Mouse (Mus musculus) ovary, postnatal 14 days (tissue): ENCODE data around the gene Pknox1.
"Not testable (repeated sequence)": the region's sequence is repeated elsewhere in the genome, so short reads cannot be mapped to it uniquely, and the experiment has no call there.

Source experiments
- DNase-seq: peaks from one replicate; pipeline ENCODE4 v3.0.0; 2022; ENCODE audit warnings: low spot score

Gene Pknox1

DNA sequence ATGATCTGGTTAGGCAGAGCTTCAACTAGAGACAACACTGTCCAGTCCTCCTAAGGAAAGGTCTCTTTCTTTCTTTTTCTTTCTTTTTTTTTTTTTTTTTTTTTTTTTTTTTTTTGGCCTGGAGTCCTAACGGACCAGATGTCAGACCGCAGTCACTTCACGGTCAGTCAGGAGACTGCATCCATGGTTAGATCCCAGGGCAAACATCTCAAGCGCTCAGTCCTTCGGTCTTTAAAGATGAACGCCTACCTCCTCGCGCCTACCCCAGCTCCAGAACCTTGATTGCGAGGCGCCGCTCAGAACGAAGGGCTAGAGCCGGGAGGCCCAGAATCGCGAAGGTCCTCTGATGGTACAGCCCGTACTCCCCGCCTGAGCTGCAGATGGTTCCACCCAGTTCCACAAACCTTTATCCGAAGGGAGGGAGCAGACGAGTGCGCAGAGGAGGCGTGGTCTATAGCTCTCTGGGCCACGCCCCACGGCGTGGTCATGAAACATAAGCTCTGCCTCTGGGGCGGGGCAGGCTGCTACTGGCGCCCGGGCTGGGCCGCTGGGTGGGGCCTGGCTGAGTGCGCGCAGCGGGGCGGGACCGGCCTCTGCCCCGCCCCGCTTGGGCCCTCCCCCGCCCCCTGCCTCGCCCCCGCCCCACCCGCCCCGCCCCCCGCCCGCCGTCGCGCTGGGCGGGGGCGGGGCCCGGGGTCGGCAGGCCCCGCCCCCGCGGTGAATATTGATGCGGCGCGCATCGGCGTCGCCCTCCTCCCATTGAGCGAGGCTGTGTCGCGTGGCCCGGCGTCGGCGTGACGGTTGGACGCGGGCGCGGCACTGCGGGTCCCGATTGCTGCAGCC lies at the start of gene Pknox1:
Gene Pknox1 (plus strand): TSS at position 720 of the 843 bp plus-strand sequence.
- DNase-seq, result peak; percentile 95

DNA sequence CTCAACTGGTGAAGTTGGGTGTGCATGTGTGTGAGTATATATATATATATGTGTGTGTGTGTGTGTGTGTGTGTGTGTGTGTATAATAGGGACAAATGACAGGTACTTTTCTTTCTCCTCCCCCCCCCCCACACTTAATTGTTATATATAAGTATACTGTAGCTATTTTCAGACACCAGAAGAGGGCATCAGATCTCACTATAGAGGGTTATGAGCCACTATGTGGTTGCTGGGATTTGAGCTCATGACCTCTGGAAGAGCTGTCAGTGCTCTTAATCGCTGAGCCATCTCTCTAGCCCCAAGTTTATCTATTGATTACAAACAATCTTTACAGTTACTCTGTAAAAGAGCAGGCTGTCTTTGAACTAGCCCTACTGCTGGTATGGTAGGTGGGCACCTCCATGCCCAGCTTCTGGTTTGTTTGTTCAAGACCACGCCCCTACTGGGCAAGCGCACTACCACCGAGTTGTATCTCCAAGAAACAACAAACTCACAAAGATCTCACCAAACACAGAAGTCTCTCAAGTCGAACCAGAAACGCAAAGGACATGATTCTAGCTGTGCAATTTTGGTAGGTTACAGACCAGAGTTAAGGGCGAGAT lies 45.1 kb upstream of the Pknox1 start:
- no peak for DNase-seq

DNA sequence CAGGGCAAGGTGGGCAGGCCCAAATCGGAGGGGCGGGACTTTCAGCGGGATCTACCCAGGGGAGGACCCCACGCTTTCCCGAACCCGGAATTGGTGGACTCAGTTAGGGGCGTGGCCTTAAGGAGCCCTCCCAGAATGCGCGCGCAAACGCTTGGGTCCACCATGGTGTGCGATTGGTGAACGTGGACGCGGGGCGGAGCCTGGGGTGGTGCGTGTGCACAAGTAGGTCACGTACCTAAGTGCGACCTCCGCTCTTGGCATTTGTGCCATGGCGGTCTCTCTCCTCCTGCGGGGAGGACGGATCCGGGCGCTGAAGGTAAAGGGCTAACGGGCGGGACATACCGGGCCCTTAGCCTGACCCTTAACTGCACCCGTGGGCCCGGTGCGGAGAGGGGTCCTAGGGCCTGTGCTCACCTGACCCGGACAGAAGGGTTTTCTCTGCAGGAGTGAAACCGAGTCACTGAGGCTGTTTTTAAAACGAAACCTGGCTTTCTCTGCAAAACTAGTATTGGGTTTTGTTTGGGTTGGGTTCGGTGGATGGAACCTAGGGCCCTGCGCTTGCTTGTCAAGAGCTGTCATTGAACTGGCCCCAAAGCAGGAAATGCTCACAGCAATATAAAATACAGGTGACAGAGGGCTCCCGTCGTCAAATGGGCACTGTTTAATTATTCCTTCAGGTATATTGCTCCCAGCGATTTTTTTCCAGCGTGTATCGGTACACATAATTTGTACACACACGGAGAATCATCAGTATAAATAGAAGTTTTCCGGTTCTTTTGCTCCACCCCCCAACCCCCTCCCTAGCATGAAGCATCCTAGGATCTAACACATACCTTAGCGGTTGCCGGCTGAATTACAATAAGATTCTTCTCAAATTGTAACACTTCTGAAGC lies 44.3 kb upstream of the Pknox1 start, which contains the start of the genes Wdr4 and Ndufv3:
Gene Wdr4 (minus strand): TSS at position 35 of the 893 bp plus-strand sequence.
Gene Ndufv3 (plus strand): TSS at position 170 of the 893 bp plus-strand sequence.
- peak; percentile 96 for DNase-seq

DNA sequence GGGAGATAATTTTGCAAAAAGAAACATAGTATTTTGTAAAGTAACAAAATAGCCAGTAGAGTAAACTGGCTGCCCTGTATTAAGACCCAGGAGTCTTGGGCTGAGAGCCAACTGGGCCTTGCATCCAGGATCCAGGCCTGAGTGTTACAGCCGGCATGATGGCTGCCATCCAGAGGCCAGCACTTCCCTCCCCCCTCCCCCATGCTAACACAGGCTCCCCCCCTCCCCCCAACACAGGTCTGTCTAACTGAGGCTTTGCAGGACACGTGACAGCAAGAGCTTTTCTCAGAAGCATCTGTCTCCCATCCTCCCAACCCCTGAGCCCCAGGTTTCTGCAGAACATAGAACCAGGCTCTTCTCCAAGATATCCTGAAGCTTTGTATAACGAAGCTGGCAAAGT lies 43.6 kb upstream of the Pknox1 start:
- DNase-seq, result peak; percentile 37

DNA sequence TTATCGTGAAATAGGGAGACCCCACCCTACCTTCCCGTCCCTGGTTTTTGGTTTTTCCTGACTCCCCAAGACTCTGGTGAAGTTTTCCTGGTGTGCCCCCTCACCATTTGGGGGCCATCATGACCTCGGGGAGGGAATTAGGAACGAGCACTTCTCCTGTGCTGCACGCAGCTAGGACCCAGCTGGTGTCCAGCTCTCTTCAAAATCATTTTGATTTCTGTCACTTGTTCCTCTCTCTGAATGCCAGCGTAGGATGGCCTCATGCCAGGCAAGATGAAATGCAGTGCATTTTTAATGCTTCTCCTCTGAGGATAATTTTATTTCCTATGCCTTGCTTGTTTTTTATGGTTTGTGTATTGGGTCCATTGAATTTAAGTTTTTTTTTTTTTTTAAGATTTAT lies 42.6 kb upstream of the Pknox1 start:
- no peak for DNase-seq

DNA sequence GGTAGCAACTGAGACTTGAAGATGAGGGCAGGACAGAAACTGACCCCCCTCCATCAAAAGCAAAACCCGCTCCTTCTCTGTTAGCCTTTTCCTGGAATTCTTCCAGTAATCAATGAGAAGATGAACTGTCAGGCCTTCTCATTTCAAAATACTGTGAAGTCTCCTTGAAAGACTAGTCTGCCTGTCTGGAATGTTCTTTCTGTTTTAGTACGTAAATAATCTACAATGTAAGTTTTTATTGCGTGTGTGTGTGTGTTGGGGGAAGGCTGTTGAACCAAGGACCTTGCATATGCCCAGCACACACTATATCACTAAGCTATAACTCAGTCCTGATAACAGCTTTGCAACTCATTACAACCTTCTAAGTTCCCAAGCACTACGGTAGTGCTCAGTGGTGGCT lies 39.4 kb upstream of the Pknox1 start:
- DNase-seq, result no peak

DNA sequence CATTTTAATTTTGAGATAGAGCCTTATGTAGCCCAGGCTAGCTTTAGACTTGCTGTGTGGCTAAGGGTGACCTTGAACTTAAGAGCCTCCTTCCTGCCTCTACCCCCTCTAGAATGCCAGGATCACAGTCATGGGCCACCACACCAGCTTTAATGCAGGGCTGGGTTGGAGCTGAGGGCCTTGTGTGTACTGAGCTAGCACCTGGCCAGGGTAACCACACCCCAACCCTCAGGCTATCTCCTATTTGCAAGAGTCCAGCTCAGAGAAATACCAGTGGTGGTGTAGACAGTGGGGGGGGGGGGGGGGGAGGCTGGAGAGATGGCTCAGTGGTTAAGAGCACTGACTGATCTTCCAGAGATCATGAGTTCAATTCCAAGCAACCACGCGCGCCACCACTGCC lies 38.7 kb upstream of the Pknox1 start:
- no peak for DNase-seq

DNA sequence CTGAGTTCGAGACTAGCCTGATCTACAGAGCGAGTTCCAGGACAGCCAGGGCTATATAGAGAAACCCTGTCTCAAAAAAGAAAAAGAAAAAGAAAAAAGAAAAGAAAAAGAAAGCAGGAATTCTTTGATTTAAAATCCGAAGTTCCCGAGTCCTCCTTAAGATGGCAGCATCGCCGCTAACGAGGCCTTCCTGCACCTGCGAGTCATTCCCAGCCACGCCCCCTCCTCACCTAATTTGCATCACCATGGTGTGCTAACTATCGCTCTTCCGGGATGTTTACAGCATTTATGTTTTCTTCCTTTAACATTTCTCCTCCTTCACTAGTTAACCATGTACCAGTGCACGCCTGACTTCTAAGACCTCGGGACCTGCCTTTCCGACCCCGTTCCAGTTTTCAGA lies 35.2 kb upstream of the Pknox1 start:
- peak; percentile 38 for DNase-seq

DNA sequence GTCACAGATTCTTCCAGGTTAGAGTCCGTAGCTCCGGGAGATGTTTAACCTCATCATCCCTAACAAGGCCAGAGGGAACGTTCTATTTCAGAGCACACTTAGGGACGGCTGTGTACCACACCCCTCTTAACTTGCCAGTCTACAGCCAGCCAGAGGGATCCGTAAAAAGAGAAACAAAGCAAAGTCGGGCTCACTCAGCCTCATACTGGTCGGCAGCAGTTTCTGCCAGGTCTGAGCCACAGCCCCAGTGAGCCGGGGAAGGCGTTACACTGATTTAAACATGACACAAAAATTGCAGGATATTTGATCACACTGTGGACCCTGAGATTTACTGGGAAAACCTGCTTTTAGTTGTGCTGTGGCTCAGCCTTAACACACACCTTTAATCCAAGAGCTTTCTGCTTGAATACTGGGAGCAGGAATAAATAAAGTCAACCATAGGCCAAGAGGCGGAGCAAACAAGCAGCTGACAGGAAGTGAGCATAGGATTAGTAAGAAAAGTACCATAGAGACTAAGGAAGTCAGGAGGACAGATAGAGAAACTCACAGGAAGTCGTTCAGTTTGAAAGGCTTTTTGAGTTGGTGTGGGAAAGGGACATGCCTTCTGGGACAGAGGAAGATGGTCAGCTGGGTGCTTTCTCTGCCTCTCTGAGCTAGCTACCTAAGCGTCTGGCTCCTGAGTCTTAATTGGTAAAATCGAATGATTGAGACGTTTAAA lies 32.9 kb upstream of the Pknox1 start:
- no peak for DNase-seq

DNA sequence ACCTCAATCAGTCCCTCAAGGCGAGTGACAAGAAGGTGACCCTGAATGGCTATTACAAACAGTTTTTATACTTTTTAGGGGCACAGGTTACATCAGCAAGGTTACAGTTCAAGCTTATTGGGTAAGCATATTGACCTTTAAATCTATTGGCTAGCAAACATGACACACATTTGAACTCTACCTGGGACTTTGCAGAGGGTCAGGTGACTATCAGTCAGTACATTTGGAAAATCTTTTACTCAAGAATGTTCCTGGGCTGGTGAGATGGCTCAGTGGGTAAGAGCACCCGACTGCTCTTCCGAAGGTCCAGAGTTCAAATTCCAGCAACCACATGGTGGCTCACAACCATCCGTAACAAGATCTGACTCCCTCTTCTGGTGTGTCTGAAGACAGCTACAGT lies 32.2 kb upstream of the Pknox1 start:
- not testable (repeated sequence) for DNase-seq

DNA sequence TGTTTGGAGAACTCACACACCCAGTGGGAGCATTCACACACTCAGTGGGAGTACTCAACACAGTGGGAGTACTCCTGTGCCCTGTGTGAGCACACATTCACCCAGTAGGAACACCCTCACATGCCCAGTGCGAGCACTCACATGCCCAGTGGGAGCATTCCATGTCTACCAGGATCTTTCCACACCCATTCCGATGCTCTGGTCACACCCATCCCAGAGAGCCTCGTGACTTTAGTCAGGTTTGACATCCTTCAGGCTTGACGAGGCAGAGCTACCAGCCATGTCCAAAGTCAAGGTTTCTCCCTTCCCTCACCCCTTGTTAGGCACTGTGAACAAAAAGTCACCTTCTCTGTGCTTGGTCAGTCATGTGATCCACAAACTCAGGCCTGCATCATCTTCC lies 29.2 kb upstream of the Pknox1 start:
- no peak for DNase-seq

DNA sequence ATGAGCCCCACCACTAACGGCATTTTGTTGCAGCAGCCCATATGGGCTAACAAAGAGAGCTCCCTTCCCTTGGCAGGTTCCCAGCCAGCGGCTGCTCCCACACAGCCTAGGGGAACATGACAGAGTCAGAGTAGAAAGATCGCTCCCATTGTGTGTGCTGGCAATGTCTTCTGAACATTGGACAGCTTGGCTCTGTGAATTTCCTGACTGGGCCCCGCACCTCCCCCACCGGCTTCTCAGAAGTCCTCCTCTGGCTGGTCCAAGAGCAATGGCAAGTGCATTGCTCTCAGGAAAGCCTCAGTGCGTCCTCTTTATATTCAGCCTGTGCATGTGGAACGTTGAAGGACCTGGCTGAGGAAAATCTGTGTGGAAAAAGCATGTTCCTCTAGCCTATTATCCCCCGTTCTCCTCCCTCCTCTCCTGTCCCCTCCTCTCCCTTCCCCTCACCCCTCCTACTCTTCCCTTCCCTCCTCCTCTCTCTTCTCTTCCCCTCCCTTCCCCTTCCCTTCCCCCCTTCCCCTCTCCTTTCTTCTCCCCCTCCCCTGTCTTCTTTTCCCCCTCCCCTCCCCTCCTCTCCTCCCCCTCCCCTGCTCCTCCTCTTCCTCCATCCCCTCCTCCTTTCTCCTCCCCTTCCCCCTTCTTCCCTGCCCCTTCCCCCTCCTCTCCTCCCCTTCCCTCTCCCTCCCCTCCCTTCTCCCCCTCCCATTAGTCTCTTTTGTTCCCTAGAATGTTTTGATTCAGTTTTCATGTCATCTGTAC lies 28.5 kb upstream of the Pknox1 start:
- DNase-seq, result peak; percentile 47

DNA sequence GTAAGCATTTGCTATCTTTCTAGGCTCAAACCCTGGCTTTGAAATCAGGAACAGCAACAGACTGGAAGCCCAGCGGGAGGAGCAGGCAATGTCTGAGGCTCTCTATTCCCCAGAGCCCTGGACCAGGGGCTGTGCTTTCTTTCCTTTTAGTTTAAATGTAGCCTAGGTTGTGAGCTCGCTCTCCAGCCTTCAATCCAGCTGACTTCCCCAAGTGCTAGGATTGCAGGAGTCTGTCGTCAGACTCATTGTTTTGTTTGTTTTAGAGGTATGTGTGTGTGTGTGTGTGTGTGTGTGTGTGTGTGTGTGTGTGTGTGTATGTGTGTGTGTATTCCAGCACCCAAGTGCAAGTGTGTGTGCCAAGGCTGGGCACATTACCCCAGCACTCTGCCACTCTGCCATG lies 24.4 kb upstream of the Pknox1 start:
- no peak for DNase-seq

DNA sequence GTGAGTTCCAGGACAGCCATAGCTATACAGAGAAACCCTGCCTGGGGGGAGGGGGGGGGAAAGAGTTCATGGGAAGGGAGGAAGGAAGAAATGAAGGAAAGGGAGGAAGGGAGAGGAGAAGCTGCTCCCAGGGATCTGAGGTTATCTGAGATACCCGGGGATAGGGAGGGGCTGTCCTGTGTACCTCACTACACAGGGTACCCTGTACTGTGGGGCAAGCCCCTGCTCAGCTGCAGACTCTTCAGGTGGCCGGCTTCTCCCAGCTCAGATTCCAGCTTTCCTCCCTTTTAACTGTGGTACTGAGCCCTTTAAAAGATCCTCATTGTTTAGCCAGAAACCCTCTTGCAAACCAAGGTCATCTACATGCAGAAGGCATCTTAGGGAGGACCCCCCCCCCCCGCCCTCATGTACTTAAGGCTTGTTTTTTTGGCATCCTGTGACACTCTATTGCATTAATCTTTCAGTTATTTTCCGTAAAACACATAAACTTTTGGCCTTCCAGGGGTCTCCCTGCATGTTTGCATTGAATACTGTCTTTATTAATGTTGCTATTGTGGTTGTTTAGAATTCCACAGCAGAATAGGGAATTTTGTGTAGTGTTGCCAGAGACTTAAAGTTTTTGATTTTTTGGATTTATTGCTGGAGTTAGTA lies 23.6 kb upstream of the Pknox1 start:
- no peak for DNase-seq

DNA sequence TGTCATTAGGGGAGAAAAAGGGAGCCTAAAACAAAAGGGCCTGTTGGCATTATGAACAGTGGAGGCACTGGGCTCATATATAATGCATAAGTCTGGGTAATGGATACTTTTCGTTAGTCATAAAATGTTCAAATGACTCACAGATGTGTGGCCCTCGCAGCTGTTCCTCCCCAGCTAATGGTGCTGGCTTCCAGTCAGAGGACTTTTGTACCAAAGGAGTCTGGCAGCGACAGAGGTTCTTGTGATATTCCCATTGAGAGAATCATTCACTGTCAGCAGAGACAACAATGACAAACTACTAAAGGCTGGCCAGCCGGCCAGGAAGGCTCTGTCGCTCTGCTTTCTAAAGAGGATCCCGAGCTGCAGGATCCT lies 23.1 kb upstream of the Pknox1 start:
- no peak for DNase-seq

DNA sequence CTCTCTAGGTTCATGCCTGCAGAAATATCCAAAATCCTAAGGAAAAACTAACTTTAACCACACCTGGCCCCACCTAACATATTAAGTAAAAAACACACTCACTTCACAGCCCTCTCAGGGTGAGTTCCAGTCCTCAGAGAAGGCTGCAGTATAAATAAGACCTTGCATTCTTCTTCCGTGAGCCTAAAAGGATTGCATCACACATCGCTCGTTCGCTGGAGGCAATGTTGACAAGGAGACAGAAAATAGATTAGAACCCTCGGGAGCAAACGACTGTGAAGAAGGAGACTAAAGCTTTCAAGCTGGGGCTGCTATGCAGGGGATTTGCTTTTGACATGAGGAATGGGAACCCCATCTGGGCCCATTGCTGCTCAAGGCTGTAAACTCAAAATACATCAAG lies 21.0 kb upstream of the Pknox1 start:
- DNase-seq, result no peak

DNA sequence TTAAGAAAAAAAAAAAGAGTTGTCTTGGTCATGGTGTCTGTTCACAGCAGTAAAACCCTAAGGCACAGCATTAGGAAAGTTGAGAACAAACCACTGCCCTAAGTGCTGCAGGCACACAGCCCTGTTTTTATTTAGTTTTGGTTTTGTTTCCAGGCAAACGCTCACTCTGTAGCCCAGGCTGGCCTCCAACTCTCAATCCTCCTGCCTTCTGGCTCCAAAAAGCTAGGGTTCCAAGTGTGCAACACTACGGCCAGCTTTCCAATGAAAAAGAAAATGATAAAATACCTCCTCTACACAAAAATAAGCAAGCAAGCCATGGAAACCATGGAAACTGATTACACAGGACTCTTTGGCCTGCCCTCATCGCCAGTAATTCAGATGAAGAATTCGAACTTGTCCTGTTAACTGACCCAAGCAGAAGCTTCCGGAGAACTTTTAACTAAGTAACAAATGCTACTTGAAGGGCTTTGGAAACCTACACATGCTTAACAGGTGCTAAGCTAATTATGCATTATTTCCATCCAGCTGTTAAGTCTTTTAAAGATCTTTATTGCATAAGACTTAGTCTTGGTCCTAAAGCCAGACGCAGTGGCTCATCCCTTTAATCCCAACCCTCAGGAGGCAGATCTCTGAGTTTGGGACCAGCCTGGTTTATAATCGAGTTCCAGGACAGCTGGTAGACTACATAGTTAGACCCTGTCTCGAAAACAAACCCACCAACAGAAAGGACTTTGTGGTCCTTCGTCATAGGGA lies 17.9 kb upstream of the Pknox1 start:
- DNase-seq, result no peak

DNA sequence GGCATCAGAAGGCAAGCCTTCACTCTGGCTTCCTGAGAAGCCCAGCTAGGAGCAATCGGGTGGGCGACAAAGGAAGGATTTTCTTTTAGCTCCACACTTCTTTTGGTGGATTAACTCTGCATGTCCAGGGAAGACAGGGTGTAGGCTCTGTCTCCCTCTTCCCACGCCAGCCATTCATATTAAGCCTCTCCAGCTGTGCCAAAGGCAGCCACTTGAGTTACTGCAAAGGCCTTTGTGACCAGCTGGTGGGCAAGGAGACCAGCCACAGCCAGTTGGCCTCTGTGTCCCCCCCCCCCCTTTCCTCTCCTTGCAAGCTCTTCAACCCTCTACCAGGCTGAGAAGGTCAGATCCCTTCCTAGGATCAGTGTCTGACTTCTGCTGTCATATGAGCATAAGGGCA lies 16.6 kb upstream of the Pknox1 start:
- no peak for DNase-seq

DNA sequence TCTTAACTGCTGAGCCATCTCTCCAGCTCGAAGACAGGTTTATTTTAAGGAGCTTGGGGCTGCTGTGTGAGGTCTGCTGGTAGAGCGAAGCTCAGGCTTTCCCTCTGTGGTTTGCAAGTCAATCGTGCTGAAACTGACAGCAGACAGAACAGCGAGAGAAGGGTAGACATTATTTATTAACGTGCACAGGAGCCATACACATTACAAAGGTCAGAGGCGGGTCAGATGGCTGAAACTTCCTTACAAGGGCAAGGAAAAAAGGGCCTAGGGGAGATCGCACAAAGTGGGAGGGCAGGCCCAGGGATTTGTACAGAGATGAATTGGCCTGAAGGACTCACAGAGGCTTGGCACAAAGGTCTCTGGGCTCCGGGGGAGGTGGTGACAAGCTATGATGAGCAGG lies 15.1 kb upstream of the Pknox1 start:
- no peak for DNase-seq

DNA sequence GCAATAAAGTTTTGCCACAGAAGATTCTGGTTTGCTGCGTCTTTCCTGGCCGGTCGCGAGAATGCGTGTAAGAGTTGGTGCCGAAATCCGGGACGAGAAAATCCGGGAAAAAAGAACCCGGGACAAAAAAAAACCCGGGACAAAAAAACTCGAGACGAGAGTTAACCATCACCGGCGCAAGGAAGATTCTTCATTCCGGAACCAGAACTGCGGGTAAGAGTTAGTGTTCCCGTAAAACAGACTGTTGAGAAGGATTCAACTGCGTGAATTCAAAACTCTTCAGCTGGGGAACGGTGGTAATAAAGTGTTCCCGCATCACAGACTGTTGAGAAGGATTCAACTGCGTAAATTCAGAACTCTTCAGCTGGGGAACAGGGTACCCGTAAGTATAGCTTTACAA lies 11.9 kb upstream of the Pknox1 start:
- not testable (repeated sequence) for DNase-seq
